Comparison of ENCODE assay signal across 26 mouse cellular contexts in the genomic region with DNA sequence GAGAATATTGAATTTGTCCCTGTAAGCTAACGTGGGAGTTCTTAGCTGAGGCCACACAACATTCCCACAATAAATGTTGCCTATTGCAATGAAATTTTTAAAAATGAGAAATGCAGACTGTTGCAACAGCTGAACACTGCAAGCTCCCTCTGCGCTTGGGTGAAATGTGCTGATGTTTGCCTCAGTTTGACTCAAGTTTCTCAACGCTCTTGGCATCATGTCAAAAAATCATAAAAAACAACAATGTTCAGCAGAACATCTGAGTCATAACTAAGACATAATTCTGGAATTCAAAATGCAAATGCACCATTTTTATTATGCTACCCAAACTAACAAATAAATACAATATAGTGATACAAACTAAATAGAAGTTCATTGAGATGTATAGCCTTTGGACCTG. TPM values are rescaled to one million over a fixed set of nuclear protein-coding genes. Genes with fewer than 3 reads are reported as not detected.
"Had no signal": no experiment of that assay in that cellular context is flagged by ENCODE, and none has a peak within 500 bp of the region (broad histone marks: within the 10 kb centered on the region; RNA-seq: fewer than 3 reads in every experiment).

No protein-coding gene starts in this region.

- ATAC-seq: hindbrain, embryonic 16.5 days; inflammation-experienced regulatory T-cells, adult 6 months; intestine, embryonic 15.5 days; intestine, postnatal 0 days had no signal

- H3K27me3 ChIP-seq: heart, embryonic 12.5 days; hindbrain, embryonic 12.5 days; intestine, embryonic 15.5 days; limb, embryonic 12.5 days had no signal

- H3K4me1 ChIP-seq: heart, embryonic 10.5 days; heart, embryonic 12.5 days; hindbrain, embryonic 10.5 days; hindbrain, embryonic 12.5 days; intestine, embryonic 15.5 days; limb, embryonic 12.5 days had no signal

- DNase-seq: gastrocnemius, adult 2 months; gastrocnemius, postnatal 10 days; gastrocnemius, postnatal 25 days; heart, adult 18-20 months; heart, postnatal 10 days; heart, postnatal 4 days; kidney, adult 18-20 months; kidney, adult 8-10 months; kidney, postnatal 10 days; kidney, postnatal 25 days; kidney, postnatal 4 days; left cerebral cortex, postnatal 4 days; liver had no signal

- H3K9ac ChIP-seq: heart, embryonic 12.5 days; hindbrain, embryonic 12.5 days; hindbrain, embryonic 14.5 days; intestine, embryonic 15.5 days; limb, embryonic 12.5 days had no signal

- H3K4me2 ChIP-seq: heart, embryonic 12.5 days; hindbrain, embryonic 12.5 days; hindbrain, embryonic 14.5 days; intestine, embryonic 15.5 days; limb, embryonic 12.5 days; liver, embryonic 11.5 days had no signal

- H3K27ac ChIP-seq: gastrocnemius, adult 2 months; heart, embryonic 10.5 days; hindbrain, embryonic 10.5 days; hindbrain, embryonic 12.5 days; hindbrain, embryonic 14.5 days; intestine, embryonic 15.5 days; layer of hippocampus, adult 2 months; left cerebral cortex, adult 2 months; limb, embryonic 12.5 days had no signal

- H3K36me3 ChIP-seq: heart, embryonic 10.5 days; heart, embryonic 12.5 days; hindbrain, embryonic 10.5 days; hindbrain, embryonic 12.5 days; intestine, embryonic 15.5 days; limb, embryonic 12.5 days had no signal

- H3K4me3 ChIP-seq: gastrocnemius, adult 2 months; heart, embryonic 10.5 days; heart, embryonic 12.5 days; hindbrain, embryonic 10.5 days; hindbrain, embryonic 12.5 days; intestine, embryonic 15.5 days; layer of hippocampus, adult 2 months; left cerebral cortex, adult 2 months; limb, embryonic 12.5 days had no signal

- H3K9me3 ChIP-seq: heart, embryonic 10.5 days; heart, embryonic 12.5 days; hindbrain, embryonic 10.5 days; hindbrain, embryonic 12.5 days; intestine, embryonic 15.5 days; limb, embryonic 12.5 days had no signal

RNA-seq across cellular contexts. Expression of gene Npr3, which starts 52.6 kb away (rescaled TPM):
- polyA plus RNA-seq: inflammation-experienced regulatory T-cells, adult 6 months had no signal
